Mouse (Mus musculus): ENCODE data around the gene Mmp15. TPM values are rescaled to one million over a fixed set of nuclear protein-coding genes. Genes with fewer than 3 reads are reported as not detected.

Gene Mmp15
- polyA plus RNA-seq, 1 experiment from 2014 or later, result 14.8 TPM

GRCm38 (mm10) chr8:95387221-95387620, 35.2 kb downstream of the Mmp15 start:
- no peak for ATAC-seq
- Histone ChIP-seq H3K4me2 (replicated peaks) (no peak overlapping the region), H3K4me1 (replicated peaks) (no peaks in the 10 kb centered on the region), H3K4me3 (replicated peaks) (no peak overlapping the region), H3K36me3 (no peaks in the 10 kb centered on the region), H3K9me3 (no peaks in the 10 kb centered on the region), H3K27ac (no peak overlapping the region), H3K27me3 (replicated peaks) (no peaks in the 10 kb centered on the region), H3K9ac (no peak overlapping the region)
- WGBS, result 88% methylated on average over 10 of the region's 10 CpGs

DNA sequence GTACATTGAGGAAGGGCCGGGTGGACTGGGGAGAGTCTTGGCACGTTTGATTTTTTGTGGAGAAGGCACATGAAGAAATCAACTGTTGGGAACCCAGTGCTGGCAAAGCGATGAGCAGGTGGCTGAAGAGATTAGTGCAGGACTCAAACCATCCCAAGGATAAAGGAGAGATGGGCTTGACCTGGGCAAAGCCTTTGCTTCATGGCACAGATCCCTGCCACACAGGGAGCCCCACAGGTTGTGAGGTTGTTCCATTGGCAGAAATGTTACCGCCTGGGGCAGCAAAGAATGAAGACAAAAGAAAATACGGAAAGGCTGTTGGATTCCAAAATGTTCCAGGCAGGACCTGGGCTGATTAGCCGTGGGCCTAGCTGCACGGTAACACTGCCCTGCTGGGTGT, 35.9 kb downstream of the Mmp15 start:
- no peak overlapping the region for H3K9ac ChIP-seq
- 86% methylated on average over 7 of the region's 7 CpGs for WGBS
- H3K27ac ChIP-seq, result no peak overlapping the region
- no peaks in the 10 kb centered on the region for H3K36me3 ChIP-seq
- H3K4me2 ChIP-seq (replicated peaks), result no peak overlapping the region
- H3K9me3 ChIP-seq, result no peaks in the 10 kb centered on the region
- H3K4me3 ChIP-seq (replicated peaks), result no peak overlapping the region
- no peaks in the 10 kb centered on the region for H3K27me3 ChIP-seq (replicated peaks)
- ATAC-seq, result no peak
- no peaks in the 10 kb centered on the region for H3K4me1 ChIP-seq (replicated peaks)

DNA sequence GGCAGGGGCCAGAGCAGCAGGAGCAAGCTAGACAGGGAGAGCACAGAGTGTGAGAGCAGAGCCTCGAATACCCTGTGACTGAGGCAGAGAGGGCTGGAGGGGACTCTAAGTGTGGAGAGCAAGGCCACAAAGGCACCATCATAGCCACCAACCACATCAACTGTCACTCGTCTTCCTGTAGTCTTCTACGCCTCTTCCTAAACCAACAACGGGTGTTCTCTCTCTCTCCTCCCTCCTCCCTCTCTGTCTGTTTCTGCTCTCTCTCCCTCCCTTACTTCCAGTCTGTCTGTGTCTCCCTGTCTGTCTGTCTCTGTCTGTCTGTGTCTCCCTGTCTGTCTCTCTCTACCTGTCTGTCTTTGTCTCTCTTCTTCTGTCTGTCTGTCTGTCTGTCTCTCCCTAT, 38.2 kb downstream of the Mmp15 start:
- no peaks in the 10 kb centered on the region for H3K9me3 ChIP-seq
- WGBS, result 39% methylated on average over 4 of the region's 4 CpGs

DNA sequence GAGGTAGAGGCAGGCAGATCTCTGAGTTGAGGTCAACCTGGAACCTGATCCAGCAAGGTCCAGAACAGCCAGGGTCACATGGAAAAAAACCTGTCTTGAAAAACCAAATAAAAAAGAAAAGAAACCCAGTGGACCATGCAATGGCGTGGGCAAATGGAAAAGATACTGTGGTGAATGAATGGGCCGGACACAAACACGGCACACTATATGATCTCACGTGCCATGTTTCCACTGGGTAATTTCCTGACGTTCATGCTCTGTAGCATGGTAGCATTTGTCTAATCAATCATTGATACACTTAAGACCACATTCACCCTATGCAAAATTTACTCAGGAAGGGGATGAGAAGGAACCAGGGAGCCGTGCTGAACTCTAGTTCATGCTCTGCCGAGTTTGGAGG, 39.0 kb downstream of the Mmp15 start:
- Histone ChIP-seq H3K36me3 (no peaks in the 10 kb centered on the region), H3K27me3 (replicated peaks) (no peaks in the 10 kb centered on the region), H3K9me3 (no peaks in the 10 kb centered on the region), H3K4me1 (replicated peaks) (peaks cover 8% of the 10 kb centered on the region), H3K4me2 (replicated peaks) (no peak overlapping the region), H3K4me3 (replicated peaks) (no peak overlapping the region), H3K27ac (no peak overlapping the region), H3K9ac (no peak overlapping the region)
- 72% methylated on average over 7 of the region's 7 CpGs for WGBS
- no peak for ATAC-seq

More for the DNA sequence above, 38.2 kb downstream of the Mmp15 start:
- no peak overlapping the region for H3K4me2 ChIP-seq (replicated peaks)
- H3K36me3 ChIP-seq, result no peaks in the 10 kb centered on the region
- H3K4me1 ChIP-seq (replicated peaks), result peaks cover 5% of the 10 kb centered on the region
- no peaks in the 10 kb centered on the region for H3K27me3 ChIP-seq (replicated peaks)
- no peak for ATAC-seq
- no peak overlapping the region for H3K4me3 ChIP-seq (replicated peaks)
- H3K9ac ChIP-seq, result no peak overlapping the region
- no peak overlapping the region for H3K27ac ChIP-seq

- H3K4me2 ChIP-seq (replicated peaks), result no peak overlapping the region
- no peak for ATAC-seq
- no peaks in the 10 kb centered on the region for H3K9me3 ChIP-seq
- no peaks in the 10 kb centered on the region for H3K36me3 ChIP-seq
- H3K4me1 ChIP-seq (replicated peaks), result peaks cover 20% of the 10 kb centered on the region
- no peak overlapping the region for H3K9ac ChIP-seq
- 78% methylated on average over 5 of the region's 5 CpGs for WGBS
- peak overlapping the region; percentile 44 for H3K27ac ChIP-seq
- no peak overlapping the region for H3K4me3 ChIP-seq (replicated peaks)
- H3K27me3 ChIP-seq (replicated peaks), result no peaks in the 10 kb centered on the region
These were observed 40.5 kb downstream of the Mmp15 start for GRCm38 (mm10) chr8:95392604-95393003.

GRCm38 (mm10) chr8:95395186-95395918, 43.3 kb downstream of the Mmp15 start:
- Histone ChIP-seq H3K27ac (peak overlapping the region; percentile 27; the same call in 1 of the 2 replicates), H3K4me1 (replicated peaks) (peaks cover 20% of the 10 kb centered on the region), H3K27me3 (replicated peaks) (no peaks in the 10 kb centered on the region), H3K4me3 (replicated peaks) (no peak overlapping the region), H3K9ac (no peak overlapping the region), H3K36me3 (no peaks in the 10 kb centered on the region), H3K4me2 (replicated peaks) (0 out of 2 replicates have a peak overlapping the region, but pooled peaks have one; percentile 9), H3K9me3 (no peaks in the 10 kb centered on the region)
- 34% methylated on average over 8 of the region's 8 CpGs for WGBS
- peak; percentile 23; the same call in 1 of the 2 replicates for ATAC-seq

DNA sequence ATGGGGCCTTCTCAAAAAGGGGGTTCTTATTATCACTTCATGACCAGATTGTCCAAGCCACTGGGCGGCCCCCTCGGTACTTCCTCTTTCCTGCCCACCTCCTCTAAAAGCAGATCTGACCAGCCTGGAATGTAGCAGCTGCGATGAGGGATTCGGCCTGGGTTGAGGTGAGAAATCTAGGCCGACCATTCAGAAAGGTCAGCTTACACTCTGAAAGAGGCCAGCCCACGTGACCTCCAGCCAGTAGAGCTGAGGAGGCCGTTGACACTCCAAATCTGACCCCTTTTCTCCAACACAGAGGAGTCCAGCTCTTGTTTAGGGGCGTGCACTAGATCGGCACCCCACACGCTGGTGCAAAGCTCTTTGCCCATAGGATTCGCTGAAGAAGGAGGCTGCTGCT, 44.7 kb downstream of the Mmp15 start:
- Histone ChIP-seq H3K9me3 (no peaks in the 10 kb centered on the region), H3K36me3 (no peaks in the 10 kb centered on the region), H3K27me3 (replicated peaks) (no peaks in the 10 kb centered on the region), H3K9ac (no peak overlapping the region), H3K27ac (peak overlapping the region; percentile 11; the same call in 1 of the 2 replicates), H3K4me1 (replicated peaks) (peaks cover 20% of the 10 kb centered on the region), H3K4me2 (replicated peaks) (no peak overlapping the region), H3K4me3 (replicated peaks) (no peak overlapping the region)
- 61% methylated on average over 11 of the region's 11 CpGs for WGBS
- ATAC-seq, result no peak

DNA sequence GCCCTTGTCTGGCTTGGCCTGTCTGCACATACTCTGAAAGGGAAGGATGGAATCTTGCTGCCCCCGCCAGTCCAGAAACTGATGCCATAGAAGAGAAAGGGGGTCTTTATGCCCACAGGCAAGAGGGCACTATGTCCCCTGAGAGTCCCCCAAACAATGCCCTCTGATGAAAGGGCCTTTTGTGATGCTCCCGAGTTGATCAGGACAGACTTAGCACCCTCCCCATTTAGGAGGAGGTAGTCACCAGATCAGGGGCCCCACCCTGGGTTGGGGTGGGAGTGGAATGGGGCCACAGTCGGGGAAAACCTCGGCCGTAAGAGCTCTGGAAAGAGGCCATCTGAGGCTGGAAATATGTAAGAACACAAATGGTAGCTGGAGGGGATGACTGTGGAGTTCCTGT, 45.1 kb downstream of the Mmp15 start:
- Histone ChIP-seq H3K9me3 (no peaks in the 10 kb centered on the region), H3K36me3 (no peaks in the 10 kb centered on the region), H3K4me3 (replicated peaks) (no peak overlapping the region), H3K9ac (no peak overlapping the region), H3K4me2 (replicated peaks) (no peak overlapping the region), H3K27me3 (replicated peaks) (no peaks in the 10 kb centered on the region), H3K4me1 (replicated peaks) (peaks cover 20% of the 10 kb centered on the region), H3K27ac (peak overlapping the region; percentile 11; the same call in 1 of the 2 replicates)
- peak; percentile 44; the same call in 1 of the 2 replicates for ATAC-seq
- 53% methylated on average over 5 of the region's 5 CpGs for WGBS

- Histone ChIP-seq H3K9ac (no peak overlapping the region), H3K4me3 (replicated peaks) (no peak overlapping the region), H3K4me2 (replicated peaks) (no peak overlapping the region), H3K36me3 (no peaks in the 10 kb centered on the region), H3K9me3 (no peaks in the 10 kb centered on the region), H3K27me3 (replicated peaks) (no peaks in the 10 kb centered on the region), H3K27ac (no peak overlapping the region), H3K4me1 (replicated peaks) (peaks cover 20% of the 10 kb centered on the region)
- WGBS, result 79% methylated on average over 9 of the region's 9 CpGs
- no peak for ATAC-seq
These were observed 47.1 kb downstream of the Mmp15 start for GRCm38 (mm10) chr8:95399131-95399530.

GRCm38 (mm10) chr8:95401091-95401490, 49.0 kb downstream of the Mmp15 start:
- ATAC-seq, result no peak
- 73% methylated on average over 7 of the region's 7 CpGs for WGBS

DNA sequence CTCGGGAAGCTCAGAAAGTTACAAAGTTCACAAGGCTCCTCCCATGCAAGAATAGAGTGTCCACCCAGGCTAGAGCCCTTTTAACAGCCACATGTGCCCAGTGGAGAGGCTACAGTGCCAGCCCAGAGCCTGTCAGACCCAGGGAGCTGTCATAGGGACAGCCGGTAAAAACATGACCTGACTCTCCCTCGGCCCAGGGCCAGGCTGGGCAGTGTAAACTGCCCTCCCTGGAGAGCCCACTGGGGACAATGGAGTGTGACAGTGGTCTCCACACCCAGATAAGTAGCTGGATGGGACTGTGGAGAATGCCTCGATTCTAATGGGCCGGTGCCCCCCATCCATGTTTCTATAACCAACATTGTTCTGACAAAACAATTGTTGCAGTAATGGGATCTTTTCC, 57.5 kb downstream of the Mmp15 start:
- Histone ChIP-seq H3K4me1 (replicated peaks) (0 out of 2 replicates have a peak, but pooled peaks cover 8% of the 10 kb centered on the region), H3K36me3 (no peaks in the 10 kb centered on the region), H3K4me3 (replicated peaks) (no peak overlapping the region), H3K27ac (no peak overlapping the region), H3K4me2 (replicated peaks) (no peak overlapping the region), H3K27me3 (replicated peaks) (no peaks in the 10 kb centered on the region), H3K9ac (no peak overlapping the region), H3K9me3 (no peaks in the 10 kb centered on the region)
- ATAC-seq, result no peak
- 62% methylated on average over 5 of the region's 5 CpGs for WGBS

More at GRCm38 (mm10) chr8:95401091-95401490, 49.0 kb downstream of the Mmp15 start:
- H3K27me3 ChIP-seq (replicated peaks), result no peaks in the 10 kb centered on the region
- H3K9me3 ChIP-seq, result no peaks in the 10 kb centered on the region
- H3K4me1 ChIP-seq (replicated peaks), result peaks cover 12% of the 10 kb centered on the region
- no peak overlapping the region for H3K4me2 ChIP-seq (replicated peaks)
- no peaks in the 10 kb centered on the region for H3K36me3 ChIP-seq
- no peak overlapping the region for H3K9ac ChIP-seq
- no peak overlapping the region for H3K27ac ChIP-seq
- H3K4me3 ChIP-seq (replicated peaks), result no peak overlapping the region

DNA sequence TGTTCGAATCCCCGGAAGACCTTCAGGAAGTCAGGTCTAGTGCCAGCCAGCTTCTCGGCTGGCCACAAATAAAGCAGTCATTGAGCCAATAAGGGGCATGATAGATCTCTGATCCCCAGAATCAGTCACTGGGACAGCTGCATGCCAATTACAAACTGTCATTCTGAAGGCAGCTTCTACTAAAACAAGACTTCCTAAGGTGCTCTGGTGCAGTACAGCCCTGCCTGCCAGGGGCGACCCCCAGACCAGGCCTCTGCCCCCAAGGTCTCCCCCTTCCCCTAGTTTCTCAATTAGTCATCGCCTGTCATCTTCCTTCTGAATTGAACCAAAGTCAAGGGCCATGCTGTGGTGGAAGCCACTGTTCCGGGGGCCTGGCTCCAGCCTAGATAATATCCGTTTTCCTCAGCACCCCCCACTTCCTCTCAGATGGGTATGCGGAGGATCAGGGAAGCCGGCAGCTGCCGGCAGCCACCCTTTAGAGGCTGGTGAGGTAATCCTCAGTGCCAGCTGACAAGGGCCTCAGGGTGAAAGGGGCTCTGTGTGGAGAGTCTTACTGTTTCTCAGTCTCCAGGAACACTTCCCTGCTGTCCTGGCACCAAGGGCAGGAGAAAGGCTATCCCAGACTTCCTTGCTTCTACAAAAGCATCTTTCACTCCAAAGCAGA, 59.4 kb downstream of the Mmp15 start:
- WGBS, result 47% methylated on average over 10 of the region's 10 CpGs

More for the DNA sequence above, 59.4 kb downstream of the Mmp15 start:
- ATAC-seq, result peak; percentile 47; the same call in 1 of the 2 replicates
- H3K27ac ChIP-seq, result no peak overlapping the region
- no peak overlapping the region for H3K9ac ChIP-seq
- no peak overlapping the region for H3K4me2 ChIP-seq (replicated peaks)
- no peaks in the 10 kb centered on the region for H3K27me3 ChIP-seq (replicated peaks)
- H3K36me3 ChIP-seq, result no peaks in the 10 kb centered on the region
- H3K4me1 ChIP-seq (replicated peaks), result 0 out of 2 replicates have a peak, but pooled peaks cover 8% of the 10 kb centered on the region
- no peak overlapping the region for H3K4me3 ChIP-seq (replicated peaks)
- no peaks in the 10 kb centered on the region for H3K9me3 ChIP-seq

Data from intestine, embryonic 15.5 days (tissue).